Mouse (Mus musculus): ENCODE measurements around the gene Antxr1. TPM values are rescaled to one million over a fixed set of nuclear protein-coding genes. Genes with fewer than 3 reads are reported as not detected.

The Antxr1 gene
- polyA plus RNA-seq, 1 experiment from 2014 or later = 2.7 TPM

DNA sequence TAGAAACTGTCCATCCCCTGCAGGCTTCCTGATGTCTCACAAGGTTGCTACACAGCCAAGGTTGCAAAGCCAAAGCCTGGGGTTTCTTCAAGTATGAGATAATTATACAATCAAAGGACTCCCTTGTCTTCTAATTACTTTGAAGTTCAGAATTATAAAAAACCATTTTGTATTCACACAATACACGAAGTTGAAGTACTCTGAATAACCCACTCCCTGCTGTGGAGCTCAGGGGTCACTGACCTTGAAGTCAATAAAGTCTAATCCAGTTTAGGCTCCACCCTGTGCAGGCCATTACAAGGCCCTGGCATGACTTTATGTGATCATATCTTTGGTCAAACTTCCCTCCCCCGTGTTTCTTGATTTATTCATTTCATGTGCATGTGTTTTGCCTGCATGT, 73.0 kb downstream of the Antxr1 start:
- Histone ChIP-seq H3K4me3 (ENCODE audit: low read depth, low read length) (no peak overlapping the region), H3K9me3 (replicated peaks; ENCODE audit: control insufficient read depth, low read length, poor library complexity, severe bottlenecking) (no peaks in the 10 kb centered on the region), H3K4me1 (ENCODE audit: control insufficient read depth, insufficient read depth, low read length) (no peaks in the 10 kb centered on the region), H3K27me3 (ENCODE audit: control insufficient read depth, insufficient read depth, low read depth, low read length) (no peaks in the 10 kb centered on the region), H3K27ac (ENCODE audit: low read length) (no peak overlapping the region), H3K4me2 (ENCODE audit: low read length) (no peak overlapping the region), H3K36me3 (ENCODE audit: control insufficient read depth, insufficient read depth, low read length) (no peaks in the 10 kb centered on the region), H3K9ac (ENCODE audit: low read depth, low read length) (no peak overlapping the region)
- ATAC-seq = no peak
- WGBS = 30% methylated on average over 2 of the region's 2 CpGs

DNA sequence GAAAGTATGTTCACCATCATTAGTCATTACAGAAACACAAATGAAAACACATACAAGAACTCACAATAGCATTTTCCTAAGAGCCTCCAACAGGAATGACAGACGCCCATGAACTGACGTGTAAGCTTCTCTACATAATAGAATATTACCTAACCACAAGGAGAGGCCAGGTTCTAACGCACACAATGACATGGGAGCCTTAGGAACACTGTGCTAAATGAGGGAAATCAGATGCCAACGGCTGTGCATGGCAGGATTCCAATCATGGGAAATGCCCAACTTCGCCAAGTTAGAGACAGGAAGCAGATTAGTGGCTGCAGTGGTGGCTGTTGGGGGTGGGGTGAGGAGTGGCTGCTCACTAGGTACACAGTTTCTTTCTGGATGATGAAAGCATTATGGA, 76.6 kb downstream of the Antxr1 start:
- no peak for ATAC-seq
- Histone ChIP-seq H3K4me3 (ENCODE audit: low read depth, low read length) (no peak overlapping the region), H3K9ac (ENCODE audit: low read depth, low read length) (no peak overlapping the region)

DNA sequence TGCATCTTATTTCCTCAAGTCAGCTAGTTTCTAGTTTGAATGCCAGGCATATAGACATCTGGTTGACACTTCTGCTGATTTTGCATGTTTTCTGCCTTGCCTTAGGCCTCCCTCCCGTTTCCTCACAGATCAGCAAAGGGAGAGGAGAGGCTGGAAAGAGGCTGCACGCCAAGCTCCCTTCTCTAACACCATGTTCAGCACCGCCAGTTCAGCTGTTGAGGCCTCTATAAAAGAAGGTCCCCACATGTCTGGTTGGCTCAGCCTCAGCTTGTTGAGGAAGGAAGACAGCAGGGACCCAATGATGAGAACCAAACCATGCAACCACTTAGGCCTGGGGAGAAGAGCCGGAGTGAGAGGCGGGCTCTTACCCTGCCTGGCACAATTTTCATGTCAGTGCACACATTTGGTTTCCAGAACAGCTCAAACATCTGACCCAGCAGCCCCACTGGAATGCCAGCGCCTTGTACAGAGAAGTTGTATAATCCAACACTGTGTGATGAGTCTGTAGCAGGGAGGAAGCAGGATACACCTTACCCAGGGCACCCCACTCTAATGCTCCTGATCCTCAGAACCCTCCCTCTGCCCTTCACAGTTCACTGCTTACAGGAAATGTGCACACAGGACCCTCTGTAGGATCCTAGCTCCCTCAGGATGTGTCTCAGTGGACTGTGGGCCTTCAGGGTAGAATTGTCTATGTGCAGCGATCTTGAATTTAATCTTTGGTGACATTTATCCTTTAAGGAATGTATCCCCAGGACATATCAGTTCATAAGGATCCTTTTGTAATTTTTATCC, 77.4 kb downstream of the Antxr1 start:
- WGBS = 64% methylated on average over 7 of the region's 7 CpGs
- no peaks in the 10 kb centered on the region for H3K27me3 ChIP-seq (ENCODE audit: control insufficient read depth, insufficient read depth, low read depth, low read length)
- ATAC-seq = no peak

More for the DNA sequence above, 76.6 kb downstream of the Antxr1 start:
- no peaks in the 10 kb centered on the region for H3K27me3 ChIP-seq (ENCODE audit: control insufficient read depth, insufficient read depth, low read depth, low read length)
- no peaks in the 10 kb centered on the region for H3K4me1 ChIP-seq (ENCODE audit: control insufficient read depth, insufficient read depth, low read length)
- no peak overlapping the region for H3K27ac ChIP-seq (ENCODE audit: low read length)
- H3K9me3 ChIP-seq (replicated peaks; ENCODE audit: control insufficient read depth, low read length, poor library complexity, severe bottlenecking) = no peaks in the 10 kb centered on the region
- no peak overlapping the region for H3K4me2 ChIP-seq (ENCODE audit: low read length)
- 57% methylated on average over 5 of the region's 5 CpGs for WGBS
- no peaks in the 10 kb centered on the region for H3K36me3 ChIP-seq (ENCODE audit: control insufficient read depth, insufficient read depth, low read length)

DNA sequence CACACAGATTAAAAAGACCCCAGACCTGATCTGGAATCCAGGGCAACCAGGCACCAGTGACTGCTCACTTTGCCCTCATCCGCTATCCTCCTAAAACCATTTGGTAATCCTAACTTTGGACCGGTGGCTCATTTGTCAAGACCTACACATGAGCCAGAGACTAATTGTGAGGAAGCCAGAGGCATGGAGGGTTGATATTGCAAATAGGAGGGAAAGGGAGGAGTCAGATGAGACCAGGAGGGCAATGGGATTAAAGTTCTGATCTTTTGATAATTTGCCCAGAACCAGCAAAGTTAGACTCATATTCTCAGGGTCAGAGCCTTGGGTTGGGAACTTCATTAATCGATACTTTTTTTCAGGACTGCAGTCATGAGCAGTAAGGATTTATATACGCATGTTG, 78.2 kb downstream of the Antxr1 start:
- ATAC-seq = no peak
- Histone ChIP-seq H3K27ac (ENCODE audit: low read length) (no peak overlapping the region), H3K4me1 (ENCODE audit: control insufficient read depth, insufficient read depth, low read length) (no peaks in the 10 kb centered on the region), H3K9ac (ENCODE audit: low read depth, low read length) (no peak overlapping the region), H3K4me3 (ENCODE audit: low read depth, low read length) (no peak overlapping the region), H3K36me3 (ENCODE audit: control insufficient read depth, insufficient read depth, low read length) (no peaks in the 10 kb centered on the region), H3K4me2 (ENCODE audit: low read length) (no peak overlapping the region), H3K27me3 (ENCODE audit: control insufficient read depth, insufficient read depth, low read depth, low read length) (no peaks in the 10 kb centered on the region), H3K9me3 (replicated peaks; ENCODE audit: control insufficient read depth, low read length, poor library complexity, severe bottlenecking) (no peaks in the 10 kb centered on the region)
- WGBS = 93% methylated on average over 4 of the region's 4 CpGs

More for the DNA sequence above, 77.4 kb downstream of the Antxr1 start:
- Histone ChIP-seq H3K4me1 (ENCODE audit: control insufficient read depth, insufficient read depth, low read length) (no peaks in the 10 kb centered on the region), H3K36me3 (ENCODE audit: control insufficient read depth, insufficient read depth, low read length) (no peaks in the 10 kb centered on the region), H3K27ac (ENCODE audit: low read length) (no peak overlapping the region), H3K4me3 (ENCODE audit: low read depth, low read length) (no peak overlapping the region), H3K4me2 (ENCODE audit: low read length) (no peak overlapping the region), H3K9ac (ENCODE audit: low read depth, low read length) (no peak overlapping the region), H3K9me3 (replicated peaks; ENCODE audit: control insufficient read depth, low read length, poor library complexity, severe bottlenecking) (no peaks in the 10 kb centered on the region)

DNA sequence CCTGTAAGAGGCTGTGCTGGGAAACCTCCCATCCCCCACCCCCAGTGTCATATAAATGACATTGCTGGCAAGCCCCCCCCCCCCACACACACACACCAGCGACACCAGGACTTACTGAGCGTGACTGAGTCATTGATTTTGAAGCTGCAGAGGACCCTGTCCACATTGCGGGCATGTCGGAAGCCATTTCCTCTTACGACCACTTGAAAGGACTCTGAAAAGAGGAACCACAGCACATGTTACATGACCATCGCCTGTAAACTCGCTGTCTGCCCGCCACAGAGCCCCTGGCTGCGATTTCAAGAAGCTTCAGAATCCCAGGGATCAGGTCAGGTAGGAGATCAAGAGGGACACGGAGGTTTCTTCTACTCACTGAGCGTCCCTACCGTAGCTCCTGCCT, 80.0 kb downstream of the Antxr1 start:
- 86% methylated on average over 12 of the region's 12 CpGs for WGBS
- Histone ChIP-seq H3K27me3 (ENCODE audit: control insufficient read depth, insufficient read depth, low read depth, low read length) (no peaks in the 10 kb centered on the region), H3K36me3 (ENCODE audit: control insufficient read depth, insufficient read depth, low read length) (no peaks in the 10 kb centered on the region), H3K4me1 (ENCODE audit: control insufficient read depth, insufficient read depth, low read length) (no peaks in the 10 kb centered on the region), H3K4me3 (ENCODE audit: low read depth, low read length) (no peak overlapping the region), H3K9ac (ENCODE audit: low read depth, low read length) (no peak overlapping the region), H3K4me2 (ENCODE audit: low read length) (no peak overlapping the region), H3K27ac (ENCODE audit: low read length) (no peak overlapping the region), H3K9me3 (replicated peaks; ENCODE audit: control insufficient read depth, low read length, poor library complexity, severe bottlenecking) (no peaks in the 10 kb centered on the region)
- no peak for ATAC-seq

DNA sequence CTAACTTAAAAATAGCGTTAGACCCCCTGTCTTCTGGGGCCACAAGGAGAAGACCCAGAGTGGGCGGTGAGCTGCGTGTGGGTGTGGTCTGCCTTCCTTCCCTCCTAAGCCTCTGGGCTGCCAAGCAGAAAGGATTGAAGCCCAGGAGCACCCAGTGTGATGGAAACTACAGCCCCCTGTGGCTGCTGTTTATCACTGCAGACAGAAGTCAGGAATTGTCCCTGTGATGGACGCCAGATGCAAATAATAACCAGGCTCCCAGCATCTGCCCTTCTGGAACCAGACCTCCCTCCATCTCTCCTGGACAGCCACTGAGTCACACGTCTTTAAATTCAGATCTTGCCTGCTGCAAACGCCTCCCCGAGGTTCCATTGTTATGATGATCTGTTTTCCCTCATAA, 80.9 kb downstream of the Antxr1 start:
- Histone ChIP-seq H3K4me3 (ENCODE audit: low read depth, low read length) (no peak overlapping the region), H3K4me1 (ENCODE audit: control insufficient read depth, insufficient read depth, low read length) (no peaks in the 10 kb centered on the region), H3K4me2 (ENCODE audit: low read length) (no peak overlapping the region), H3K9me3 (replicated peaks; ENCODE audit: control insufficient read depth, low read length, poor library complexity, severe bottlenecking) (no peaks in the 10 kb centered on the region), H3K27ac (ENCODE audit: low read length) (no peak overlapping the region), H3K36me3 (ENCODE audit: control insufficient read depth, insufficient read depth, low read length) (no peaks in the 10 kb centered on the region), H3K27me3 (ENCODE audit: control insufficient read depth, insufficient read depth, low read depth, low read length) (no peaks in the 10 kb centered on the region), H3K9ac (ENCODE audit: low read depth, low read length) (no peak overlapping the region)
- 19% methylated on average over 7 of the region's 7 CpGs for WGBS
- no peak for ATAC-seq

DNA sequence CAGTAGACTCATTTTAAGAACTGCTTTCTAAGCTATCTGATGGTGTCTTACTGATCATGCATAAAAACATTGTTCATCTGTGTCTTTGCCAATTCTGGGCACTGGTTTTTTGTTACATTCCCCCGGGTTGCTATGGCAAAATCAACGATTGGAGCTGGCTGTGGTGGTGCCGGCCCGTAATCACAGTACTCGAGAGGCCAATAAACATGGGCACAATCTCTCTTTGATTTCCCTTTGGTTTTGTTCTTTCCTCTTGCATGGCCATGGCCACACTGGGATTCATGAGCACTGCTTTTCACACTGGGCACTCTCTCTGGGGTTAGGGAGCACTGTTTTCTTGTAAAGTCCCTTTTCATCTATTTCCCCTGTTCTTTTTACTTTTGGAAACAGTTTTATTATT, 83.9 kb downstream of the Antxr1 start:
- Histone ChIP-seq H3K4me1 (ENCODE audit: control insufficient read depth, insufficient read depth, low read length) (no peaks in the 10 kb centered on the region), H3K27me3 (ENCODE audit: control insufficient read depth, insufficient read depth, low read depth, low read length) (no peaks in the 10 kb centered on the region), H3K9ac (ENCODE audit: low read depth, low read length) (no peak overlapping the region), H3K9me3 (replicated peaks; ENCODE audit: control insufficient read depth, low read length, poor library complexity, severe bottlenecking) (no peaks in the 10 kb centered on the region), H3K4me2 (ENCODE audit: low read length) (no peak overlapping the region), H3K27ac (ENCODE audit: low read length) (no peak overlapping the region), H3K36me3 (ENCODE audit: control insufficient read depth, insufficient read depth, low read length) (no peaks in the 10 kb centered on the region), H3K4me3 (ENCODE audit: low read depth, low read length) (no peak overlapping the region)
- 32% methylated on average over 5 of the region's 5 CpGs for WGBS
- ATAC-seq = no peak

DNA sequence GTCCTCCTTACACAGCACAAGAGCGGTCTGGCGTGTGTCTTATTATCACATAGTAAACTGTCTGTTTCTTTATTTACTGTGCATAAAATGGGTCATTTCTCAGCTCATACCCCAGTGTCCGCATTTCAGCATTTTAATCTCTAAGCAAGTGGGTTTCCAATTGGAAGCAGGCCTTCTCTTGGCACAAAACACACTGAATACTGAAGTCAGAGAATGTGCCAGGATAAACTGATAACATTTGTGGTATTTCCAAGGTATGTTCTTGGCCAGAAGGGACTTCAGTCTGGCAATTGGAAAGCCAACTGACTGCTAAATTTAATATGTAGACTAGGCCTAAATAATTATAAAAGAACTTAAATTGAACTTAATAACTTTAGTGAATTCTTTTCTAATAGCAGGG, 84.9 kb downstream of the Antxr1 start:
- H3K9me3 ChIP-seq (replicated peaks; ENCODE audit: control insufficient read depth, low read length, poor library complexity, severe bottlenecking) = no peaks in the 10 kb centered on the region
- no peak for ATAC-seq
- no peaks in the 10 kb centered on the region for H3K4me1 ChIP-seq (ENCODE audit: control insufficient read depth, insufficient read depth, low read length)
- no peaks in the 10 kb centered on the region for H3K36me3 ChIP-seq (ENCODE audit: control insufficient read depth, insufficient read depth, low read length)
- H3K9ac ChIP-seq (ENCODE audit: low read depth, low read length) = no peak overlapping the region
- H3K27me3 ChIP-seq (ENCODE audit: control insufficient read depth, insufficient read depth, low read depth, low read length) = no peaks in the 10 kb centered on the region
- 91% methylated on average over 3 of the region's 3 CpGs for WGBS
- no peak overlapping the region for H3K27ac ChIP-seq (ENCODE audit: low read length)
- no peak overlapping the region for H3K4me2 ChIP-seq (ENCODE audit: low read length)
- no peak overlapping the region for H3K4me3 ChIP-seq (ENCODE audit: low read depth, low read length)

DNA sequence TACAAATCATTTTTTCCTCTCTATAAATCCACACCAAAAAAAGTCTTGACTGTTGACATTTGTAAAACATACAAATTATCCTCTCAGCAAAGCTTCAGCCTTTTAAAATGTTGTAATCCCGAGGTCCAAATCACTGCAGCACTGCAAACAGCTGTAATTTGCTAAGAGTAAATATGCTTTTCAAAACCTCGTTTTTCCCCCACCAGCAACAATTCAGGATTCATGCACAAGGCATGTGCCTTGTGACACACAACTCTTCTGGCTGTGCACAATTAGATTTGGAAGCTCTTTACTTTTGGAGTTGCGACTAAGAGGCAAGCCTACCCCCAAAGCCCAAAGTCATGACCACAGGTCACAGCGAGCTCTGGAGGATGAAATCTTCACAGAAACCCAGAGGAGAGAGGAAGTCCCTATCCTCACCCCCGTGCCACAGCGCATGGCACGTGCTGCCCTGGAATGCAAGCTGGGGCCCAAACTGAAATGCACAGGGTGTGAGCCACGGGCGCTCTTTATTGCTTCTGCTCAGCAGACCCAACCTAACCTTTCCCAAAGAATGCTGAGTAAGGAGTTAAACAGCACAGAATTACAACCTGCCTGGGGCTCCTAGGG, 87.3 kb downstream of the Antxr1 start:
- Histone ChIP-seq H3K4me1 (ENCODE audit: control insufficient read depth, insufficient read depth, low read length) (no peaks in the 10 kb centered on the region), H3K4me3 (ENCODE audit: low read depth, low read length) (no peak overlapping the region), H3K27me3 (ENCODE audit: control insufficient read depth, insufficient read depth, low read depth, low read length) (no peaks in the 10 kb centered on the region), H3K4me2 (ENCODE audit: low read length) (no peak overlapping the region), H3K9me3 (replicated peaks; ENCODE audit: control insufficient read depth, low read length, poor library complexity, severe bottlenecking) (no peaks in the 10 kb centered on the region), H3K9ac (ENCODE audit: low read depth, low read length) (no peak overlapping the region), H3K27ac (ENCODE audit: low read length) (no peak overlapping the region), H3K36me3 (ENCODE audit: control insufficient read depth, insufficient read depth, low read length) (no peaks in the 10 kb centered on the region)
- 86% methylated on average over 9 of the region's 9 CpGs for WGBS
- no peak for ATAC-seq
